Mouse (Mus musculus) cerebellum, adult 2 months (tissue): ENCODE measurements around the gene Vps26a.

Experiments used
- CTCF ChIP-seq: fragments of 200-500 bp; IDR thresholded peaks from 2 replicates; pipeline ENCODE4 v1.5.1; 2011; ENCODE audit warnings: low read depth, mild to moderate bottlenecking, control low read depth, low read length, moderate library complexity, borderline replicate concordance; ENCODE audit not compliant: insufficient read depth
- POLR2A ChIP-seq: fragments of 200-500 bp; IDR thresholded peaks from 2 replicates; pipeline ENCODE4 v1.6.1; 2011; ENCODE audit warnings: low read length, control low read depth, borderline replicate concordance; ENCODE audit not compliant: insufficient read depth

DNA sequence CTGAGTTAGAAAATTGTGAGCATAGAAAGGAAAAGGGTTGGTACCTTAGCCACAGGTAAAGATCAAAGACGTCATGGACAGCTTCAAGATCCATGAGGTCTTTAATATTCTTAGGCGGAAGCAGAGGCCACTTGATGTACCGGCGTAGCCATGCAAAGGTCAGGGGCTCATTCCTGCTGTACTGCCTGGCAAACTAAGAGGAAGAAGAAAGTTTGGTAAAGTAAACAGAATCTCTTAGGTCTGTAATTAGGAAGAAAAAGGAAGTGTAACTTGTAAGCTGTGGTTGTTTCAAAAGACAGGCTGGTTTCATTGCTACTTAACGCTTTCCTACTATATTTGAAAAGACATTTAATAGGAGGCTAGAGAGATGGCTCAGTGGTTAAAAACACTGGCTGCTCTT lies 56.2 kb downstream of the Vps26a start:
- TF ChIP-seq CTCF (no peak), POLR2A (no peak)
